Mouse (Mus musculus): ENCODE results near the gene Fnbp1. TPM values are rescaled to one million over a fixed set of nuclear protein-coding genes. Genes with fewer than 3 reads are reported as not detected.
A peak's percentile ranks its signal among the peaks of the same experiment; 100 is the strongest.

Gene Fnbp1
- polyA plus RNA-seq, 1 experiment from 2014 or later: 31.1 TPM

- 8% methylated on average over 2 of the region's 2 CpGs for WGBS
- Histone ChIP-seq H3K27me3 (replicated peaks; ENCODE audit: control insufficient read depth, insufficient read depth, low read length) (no peaks in the 10 kb centered on the region), H3K4me1 (replicated peaks; ENCODE audit: control insufficient read depth, insufficient read depth, low read length) (peaks cover 25% of the 10 kb centered on the region), H3K9me3 (ENCODE audit: control insufficient read depth, low read length) (no peaks in the 10 kb centered on the region), H3K36me3 (ENCODE audit: control insufficient read depth, insufficient read depth, low read length) (no peaks in the 10 kb centered on the region), H3K27ac (ENCODE audit: low read depth) (peak overlapping the region; percentile 17; the same call in 1 of the 2 replicates), H3K9ac (ENCODE audit: low read length) (no peak overlapping the region), H3K4me2 (ENCODE audit: low read length) (no peak overlapping the region), H3K4me3 (ENCODE audit: low read depth, low read length) (no peak overlapping the region)
- DNase-seq (ENCODE audit: low spot score): no peak
- no peak for ATAC-seq (replicated peaks; ENCODE audit: low FRiP score, low TSS enrichment, low read depth)
Observed at GRCm38 (mm10) chr2:31124694-31125093, 17.1 kb downstream of the Fnbp1 start.

GRCm38 (mm10) chr2:31123493-31123892 is 18.3 kb downstream of the Fnbp1 start:
- Histone ChIP-seq H3K4me1 (replicated peaks; ENCODE audit: control insufficient read depth, insufficient read depth, low read length) (peaks cover 24% of the 10 kb centered on the region), H3K9me3 (ENCODE audit: control insufficient read depth, low read length) (no peaks in the 10 kb centered on the region), H3K27ac (ENCODE audit: low read depth) (no peak overlapping the region), H3K36me3 (ENCODE audit: control insufficient read depth, insufficient read depth, low read length) (no peaks in the 10 kb centered on the region), H3K4me3 (ENCODE audit: low read depth, low read length) (no peak overlapping the region), H3K4me2 (ENCODE audit: low read length) (no peak overlapping the region), H3K27me3 (replicated peaks; ENCODE audit: control insufficient read depth, insufficient read depth, low read length) (no peaks in the 10 kb centered on the region), H3K9ac (ENCODE audit: low read length) (no peak overlapping the region)
- DNase-seq (ENCODE audit: low spot score): no peak
- ATAC-seq (replicated peaks; ENCODE audit: low FRiP score, low TSS enrichment, low read depth): no peak
- 87% methylated on average over 5 of the region's 5 CpGs for WGBS

- Histone ChIP-seq H3K27me3 (replicated peaks; ENCODE audit: control insufficient read depth, insufficient read depth, low read length) (no peaks in the 10 kb centered on the region), H3K4me1 (replicated peaks; ENCODE audit: control insufficient read depth, insufficient read depth, low read length) (peaks cover 18% of the 10 kb centered on the region), H3K4me3 (ENCODE audit: low read depth, low read length) (no peak overlapping the region), H3K9me3 (ENCODE audit: control insufficient read depth, low read length) (no peaks in the 10 kb centered on the region), H3K36me3 (ENCODE audit: control insufficient read depth, insufficient read depth, low read length) (no peaks in the 10 kb centered on the region), H3K9ac (ENCODE audit: low read length) (no peak overlapping the region), H3K4me2 (ENCODE audit: low read length) (no peak overlapping the region), H3K27ac (ENCODE audit: low read depth) (no peak overlapping the region)
- ATAC-seq (replicated peaks; ENCODE audit: low FRiP score, low TSS enrichment, low read depth) (no peak), DNase-seq (ENCODE audit: low spot score) (no peak)
- WGBS: 94% methylated on average over 5 of the region's 5 CpGs
Observed at GRCm38 (mm10) chr2:31122806-31123205, 19.0 kb downstream of the Fnbp1 start.

DNA sequence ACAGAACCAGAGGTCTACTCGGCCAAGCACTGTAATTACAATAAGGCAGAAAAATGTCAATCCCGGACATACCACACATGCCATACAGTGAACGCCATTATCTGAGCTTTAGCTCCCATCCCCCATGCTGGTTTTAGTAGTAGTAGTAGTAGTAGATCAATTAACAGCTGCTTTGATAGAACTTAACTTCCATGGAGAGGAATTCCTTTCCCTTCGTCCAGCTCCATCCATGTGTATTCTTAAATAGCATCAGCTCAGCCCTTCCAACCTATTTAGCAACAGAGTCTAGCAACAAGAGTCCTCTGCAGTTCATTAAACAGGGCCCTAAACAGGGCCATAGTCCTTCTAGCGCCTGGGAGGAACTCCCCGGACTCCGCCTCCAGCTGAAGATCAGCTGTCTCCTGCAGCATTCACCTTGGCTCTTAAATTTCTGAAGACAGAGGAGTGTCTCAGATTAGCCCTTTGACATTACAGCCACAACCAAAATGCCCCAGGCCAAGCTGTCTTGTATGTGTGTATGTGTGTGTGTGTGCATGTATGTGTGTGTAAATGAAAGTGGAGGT is 20.6 kb downstream of the Fnbp1 start:
- WGBS: 77% methylated on average over 7 of the region's 7 CpGs
- no peak overlapping the region for H3K4me3 ChIP-seq (ENCODE audit: low read depth, low read length)
- no peak overlapping the region for H3K4me2 ChIP-seq (ENCODE audit: low read length)

GRCm38 (mm10) chr2:31119795-31120194 is 22.0 kb downstream of the Fnbp1 start:
- DNase-seq (ENCODE audit: low spot score) (no peak), ATAC-seq (replicated peaks; ENCODE audit: low FRiP score, low TSS enrichment, low read depth) (no peak)
- H3K9me3 ChIP-seq (ENCODE audit: control insufficient read depth, low read length): no peaks in the 10 kb centered on the region
- peaks cover 19% of the 10 kb centered on the region for H3K4me1 ChIP-seq (replicated peaks; ENCODE audit: control insufficient read depth, insufficient read depth, low read length)
- H3K9ac ChIP-seq (ENCODE audit: low read length): no peak overlapping the region
- no peak overlapping the region for H3K4me2 ChIP-seq (ENCODE audit: low read length)
- H3K4me3 ChIP-seq (ENCODE audit: low read depth, low read length): no peak overlapping the region
- 60% methylated on average over 13 of the region's 13 CpGs for WGBS
- no peaks in the 10 kb centered on the region for H3K36me3 ChIP-seq (ENCODE audit: control insufficient read depth, insufficient read depth, low read length)
- H3K27ac ChIP-seq (ENCODE audit: low read depth): no peak overlapping the region
- no peaks in the 10 kb centered on the region for H3K27me3 ChIP-seq (replicated peaks; ENCODE audit: control insufficient read depth, insufficient read depth, low read length)

More for the DNA sequence above, 20.6 kb downstream of the Fnbp1 start:
- Histone ChIP-seq H3K9me3 (ENCODE audit: control insufficient read depth, low read length) (no peaks in the 10 kb centered on the region), H3K27ac (ENCODE audit: low read depth) (no peak overlapping the region), H3K9ac (ENCODE audit: low read length) (no peak overlapping the region), H3K4me1 (replicated peaks; ENCODE audit: control insufficient read depth, insufficient read depth, low read length) (peaks cover 8% of the 10 kb centered on the region), H3K36me3 (ENCODE audit: control insufficient read depth, insufficient read depth, low read length) (no peaks in the 10 kb centered on the region), H3K27me3 (replicated peaks; ENCODE audit: control insufficient read depth, insufficient read depth, low read length) (no peaks in the 10 kb centered on the region)
- no peak for ATAC-seq (replicated peaks; ENCODE audit: low FRiP score, low TSS enrichment, low read depth)
- DNase-seq (ENCODE audit: low spot score): no peak

GRCm38 (mm10) chr2:31118639-31119380 is 23.0 kb downstream of the Fnbp1 start:
- H3K9me3 ChIP-seq (ENCODE audit: control insufficient read depth, low read length): no peaks in the 10 kb centered on the region
- no peak for ATAC-seq (replicated peaks; ENCODE audit: low FRiP score, low TSS enrichment, low read depth)
- H3K9ac ChIP-seq (ENCODE audit: low read length): no peak overlapping the region
- DNase-seq (ENCODE audit: low spot score): no peak
- no peaks in the 10 kb centered on the region for H3K36me3 ChIP-seq (ENCODE audit: control insufficient read depth, insufficient read depth, low read length)
- no peak overlapping the region for H3K27ac ChIP-seq (ENCODE audit: low read depth)
- H3K27me3 ChIP-seq (replicated peaks; ENCODE audit: control insufficient read depth, insufficient read depth, low read length): no peaks in the 10 kb centered on the region
- H3K4me1 ChIP-seq (replicated peaks; ENCODE audit: control insufficient read depth, insufficient read depth, low read length): peaks cover 19% of the 10 kb centered on the region
- H3K4me3 ChIP-seq (ENCODE audit: low read depth, low read length): no peak overlapping the region
- no peak overlapping the region for H3K4me2 ChIP-seq (ENCODE audit: low read length)
- WGBS: 88% methylated on average over 10 of the region's 10 CpGs

- DNase-seq (ENCODE audit: low spot score): no peak
- peaks cover 19% of the 10 kb centered on the region for H3K4me1 ChIP-seq (replicated peaks; ENCODE audit: control insufficient read depth, insufficient read depth, low read length)
- ATAC-seq (replicated peaks; ENCODE audit: low FRiP score, low TSS enrichment, low read depth): no peak
- no peaks in the 10 kb centered on the region for H3K36me3 ChIP-seq (ENCODE audit: control insufficient read depth, insufficient read depth, low read length)
- H3K4me2 ChIP-seq (ENCODE audit: low read length): no peak overlapping the region
- H3K27me3 ChIP-seq (replicated peaks; ENCODE audit: control insufficient read depth, insufficient read depth, low read length): no peaks in the 10 kb centered on the region
- no peak overlapping the region for H3K9ac ChIP-seq (ENCODE audit: low read length)
- no peak overlapping the region for H3K4me3 ChIP-seq (ENCODE audit: low read depth, low read length)
- H3K27ac ChIP-seq (ENCODE audit: low read depth): no peak overlapping the region
- 88% methylated on average over 3 of the region's 3 CpGs for WGBS
- H3K9me3 ChIP-seq (ENCODE audit: control insufficient read depth, low read length): no peaks in the 10 kb centered on the region
Observed at GRCm38 (mm10) chr2:31118211-31118610, 23.6 kb downstream of the Fnbp1 start.

DNA sequence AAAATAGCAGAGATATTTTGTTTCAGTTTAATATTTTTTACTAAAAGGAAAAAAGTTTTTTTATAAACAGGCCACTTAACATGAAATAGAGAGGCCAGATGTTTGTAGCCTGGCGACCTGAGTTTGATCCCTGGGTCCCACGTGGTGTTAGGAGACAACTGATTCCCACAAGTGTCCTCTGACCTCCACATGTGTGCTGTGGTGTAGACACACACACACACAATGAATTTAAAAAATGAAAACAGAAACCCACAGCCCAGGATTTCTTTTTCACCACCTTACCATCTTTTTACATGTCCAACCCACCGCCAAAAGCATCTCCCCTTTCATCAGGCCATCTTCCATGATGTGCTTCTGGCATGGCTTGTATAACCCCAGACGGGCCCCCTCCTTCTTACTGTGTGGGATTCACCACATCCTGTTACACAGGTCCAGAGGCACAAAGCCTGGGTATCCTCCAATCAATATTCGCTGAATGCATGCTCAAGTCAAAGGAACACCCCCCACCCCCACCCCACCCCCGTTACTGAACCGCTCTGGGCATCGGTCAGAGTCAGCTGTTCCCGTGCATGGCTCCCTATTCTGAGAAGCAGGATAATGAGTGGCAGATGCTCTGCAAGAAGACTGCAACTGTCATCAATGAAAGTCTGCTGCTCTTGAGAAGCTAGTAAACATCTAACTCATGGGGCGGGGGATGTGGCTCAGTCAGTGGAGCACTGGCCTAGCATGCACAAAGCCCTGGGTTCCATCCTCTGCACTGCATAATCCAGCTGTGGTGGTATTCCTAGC is 25.7 kb downstream of the Fnbp1 start:
- no peak overlapping the region for H3K9ac ChIP-seq (ENCODE audit: low read length)
- WGBS: 42% methylated on average over 10 of the region's 10 CpGs
- no peaks in the 10 kb centered on the region for H3K27me3 ChIP-seq (replicated peaks; ENCODE audit: control insufficient read depth, insufficient read depth, low read length)
- no peak for ATAC-seq (replicated peaks; ENCODE audit: low FRiP score, low TSS enrichment, low read depth)
- H3K36me3 ChIP-seq (ENCODE audit: control insufficient read depth, insufficient read depth, low read length): no peaks in the 10 kb centered on the region
- H3K27ac ChIP-seq (ENCODE audit: low read depth): peak overlapping the region; percentile 24
- H3K4me3 ChIP-seq (ENCODE audit: low read depth, low read length): no peak overlapping the region
- no peak overlapping the region for H3K4me2 ChIP-seq (ENCODE audit: low read length)
- no peaks in the 10 kb centered on the region for H3K9me3 ChIP-seq (ENCODE audit: control insufficient read depth, low read length)
- H3K4me1 ChIP-seq (replicated peaks; ENCODE audit: control insufficient read depth, insufficient read depth, low read length): peaks cover 19% of the 10 kb centered on the region
- no peak for DNase-seq (ENCODE audit: low spot score)

All from intestine, embryonic 14.5 days (tissue).